Mouse (Mus musculus): Measurements from ENCODE around the gene Bmpr1b. TPM values are rescaled to one million over a fixed set of nuclear protein-coding genes. Genes with fewer than 3 reads are reported as not detected.

The Bmpr1b gene
- polyA plus RNA-seq, 1 experiment from 2014 or later = 0.09 TPM

DNA sequence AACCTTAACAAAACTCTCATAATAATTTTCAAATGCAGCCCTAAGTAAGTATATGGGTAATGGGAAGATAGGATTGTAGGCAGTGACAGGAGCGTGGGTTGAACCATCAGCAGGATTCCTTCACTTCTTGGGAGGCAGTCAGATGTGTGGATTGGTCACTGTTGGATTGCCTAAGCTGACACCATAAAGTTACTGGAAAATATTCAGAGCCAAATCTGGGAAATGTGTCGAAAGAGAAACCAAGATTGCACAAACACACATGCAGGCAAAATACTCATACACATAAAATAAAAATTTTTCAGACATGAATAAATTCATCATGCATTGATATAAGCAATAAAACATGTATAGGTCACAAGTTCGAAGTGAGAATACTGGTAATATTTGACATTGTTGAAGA, 17.3 kb upstream of the Bmpr1b start:
- Histone ChIP-seq H3K4me1 (ENCODE audit: control insufficient read depth, low read depth, low read length) (no peaks in the 10 kb centered on the region), H3K9ac (ENCODE audit: low read depth, low read length) (no peak overlapping the region), H3K27ac (ENCODE audit: low read length) (no peak overlapping the region), H3K9me3 (replicated peaks; ENCODE audit: control insufficient read depth, low read length) (0 out of 2 replicates have a peak, but pooled peaks cover under 1% of the 10 kb centered on the region), H3K36me3 (ENCODE audit: control insufficient read depth, insufficient read depth) (no peaks in the 10 kb centered on the region), H3K27me3 (ENCODE audit: control insufficient read depth, insufficient read depth, low read depth, low read length) (no peaks in the 10 kb centered on the region), H3K4me2 (ENCODE audit: low read depth, low read length) (no peak overlapping the region), H3K4me3 (ENCODE audit: low read depth, low read length) (no peak overlapping the region)
- WGBS (ENCODE audit: insufficient replicate concordance) = 53% methylated on average over 3 of the region's 3 CpGs
- no peak for ATAC-seq (ENCODE audit: low read depth)

DNA sequence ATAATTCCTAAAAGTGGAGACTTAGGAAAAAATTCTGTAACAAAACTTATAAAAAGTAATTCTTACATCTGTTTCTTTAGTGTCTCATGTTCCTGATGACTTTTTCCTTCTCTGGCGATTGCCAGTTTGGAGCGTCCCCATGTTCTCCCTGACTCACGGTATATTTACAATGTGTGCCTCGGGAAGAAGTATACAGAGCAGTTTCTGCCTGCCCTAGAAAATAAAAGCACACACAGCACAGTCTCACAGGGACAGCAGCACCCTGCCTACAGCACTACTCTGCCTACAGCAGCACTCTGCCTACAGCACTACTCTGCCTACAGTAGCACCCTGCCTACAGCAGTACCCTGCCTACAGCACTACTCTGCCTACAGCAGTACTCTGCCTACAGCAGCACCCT, 4.8 kb upstream of the Bmpr1b start:
- Histone ChIP-seq H3K4me3 (ENCODE audit: low read depth, low read length) (no peak overlapping the region), H3K27me3 (ENCODE audit: control insufficient read depth, insufficient read depth, low read depth, low read length) (peaks cover 12% of the 10 kb centered on the region), H3K9ac (ENCODE audit: low read depth, low read length) (no peak overlapping the region), H3K27ac (ENCODE audit: low read length) (no peak overlapping the region), H3K4me2 (ENCODE audit: low read depth, low read length) (no peak overlapping the region), H3K9me3 (replicated peaks; ENCODE audit: control insufficient read depth, low read length) (no peaks in the 10 kb centered on the region), H3K4me1 (ENCODE audit: control insufficient read depth, low read depth, low read length) (no peaks in the 10 kb centered on the region), H3K36me3 (ENCODE audit: control insufficient read depth, insufficient read depth) (no peaks in the 10 kb centered on the region)
- ATAC-seq (ENCODE audit: low read depth) = no peak
- WGBS (ENCODE audit: insufficient replicate concordance) = 59% methylated on average over 4 of the region's 4 CpGs

DNA sequence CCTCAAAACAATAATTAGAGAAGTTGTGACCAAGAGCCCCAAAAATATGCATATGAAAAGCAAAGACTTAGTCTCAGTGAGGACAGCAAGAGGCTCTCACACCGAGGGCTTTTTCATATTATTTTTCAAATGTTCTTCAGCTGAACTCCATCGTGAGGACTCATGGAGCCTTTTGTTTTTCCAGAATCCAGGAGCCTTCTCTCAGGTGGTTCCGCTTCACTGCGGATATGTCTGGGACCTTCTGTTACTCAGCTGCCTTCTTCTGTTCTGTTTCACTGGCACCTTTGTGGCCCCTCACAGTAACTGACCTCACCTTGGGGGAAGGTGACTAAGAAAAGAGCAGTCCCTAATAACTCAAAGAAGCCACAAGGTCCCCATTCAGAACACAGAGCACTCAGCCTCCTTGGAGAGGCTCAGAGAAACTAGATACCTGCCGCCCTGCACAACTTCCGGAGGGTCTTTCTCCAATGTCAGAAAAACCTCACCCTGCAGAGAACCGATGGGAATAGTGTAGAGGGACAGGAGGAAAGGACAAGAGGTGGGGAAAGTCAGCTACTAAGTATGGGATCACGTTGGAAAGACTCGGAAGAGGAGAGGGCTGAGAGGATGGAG, 868 bp downstream of the Bmpr1b start:
- Histone ChIP-seq H3K4me3 (ENCODE audit: low read depth, low read length) (peak overlapping the region; percentile 34; the same call in 1 of the 2 replicates), H3K4me1 (ENCODE audit: control insufficient read depth, low read depth, low read length) (no peaks in the 10 kb centered on the region), H3K36me3 (ENCODE audit: control insufficient read depth, insufficient read depth) (no peaks in the 10 kb centered on the region), H3K9ac (ENCODE audit: low read depth, low read length) (no peak overlapping the region), H3K9me3 (replicated peaks; ENCODE audit: control insufficient read depth, low read length) (no peaks in the 10 kb centered on the region), H3K4me2 (ENCODE audit: low read depth, low read length) (peak overlapping the region; percentile 58; the same call in 1 of the 2 replicates), H3K27ac (ENCODE audit: low read length) (no peak overlapping the region), H3K27me3 (ENCODE audit: control insufficient read depth, insufficient read depth, low read depth, low read length) (peaks cover 18% of the 10 kb centered on the region)
- no peak for ATAC-seq (ENCODE audit: low read depth)
- WGBS (ENCODE audit: insufficient replicate concordance) = 14% methylated on average over 9 of the region's 9 CpGs

DNA sequence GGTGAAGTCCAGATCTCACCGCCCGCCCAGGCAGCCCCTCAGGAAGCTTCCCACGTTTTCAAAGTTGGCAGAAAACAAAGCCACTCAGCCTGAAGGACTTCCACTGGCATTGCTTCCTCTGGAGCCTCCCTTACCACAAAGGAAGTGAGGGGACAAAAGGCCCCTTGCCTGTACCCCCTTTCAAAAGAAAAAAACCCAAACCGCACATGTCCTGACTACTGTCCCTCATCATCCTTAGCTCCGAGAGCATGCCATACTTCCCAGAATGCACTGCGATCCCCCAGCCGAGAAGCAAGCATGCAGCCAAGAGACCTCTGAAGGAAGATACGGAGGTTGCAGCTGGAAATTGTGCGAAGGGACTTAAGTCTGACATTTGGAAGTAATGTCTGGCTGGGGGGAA, 4.2 kb downstream of the Bmpr1b start:
- no peaks in the 10 kb centered on the region for H3K9me3 ChIP-seq (replicated peaks; ENCODE audit: control insufficient read depth, low read length)
- no peak overlapping the region for H3K9ac ChIP-seq (ENCODE audit: low read depth, low read length)
- no peak overlapping the region for H3K4me2 ChIP-seq (ENCODE audit: low read depth, low read length)
- ATAC-seq (ENCODE audit: low read depth) = no peak
- H3K4me3 ChIP-seq (ENCODE audit: low read depth, low read length) = no peak overlapping the region
- no peaks in the 10 kb centered on the region for H3K4me1 ChIP-seq (ENCODE audit: control insufficient read depth, low read depth, low read length)
- H3K27ac ChIP-seq (ENCODE audit: low read length) = no peak overlapping the region
- H3K27me3 ChIP-seq (ENCODE audit: control insufficient read depth, insufficient read depth, low read depth, low read length) = peaks cover 15% of the 10 kb centered on the region
- 16% methylated on average over 9 of the region's 9 CpGs for WGBS (ENCODE audit: insufficient replicate concordance)
- no peaks in the 10 kb centered on the region for H3K36me3 ChIP-seq (ENCODE audit: control insufficient read depth, insufficient read depth)

DNA sequence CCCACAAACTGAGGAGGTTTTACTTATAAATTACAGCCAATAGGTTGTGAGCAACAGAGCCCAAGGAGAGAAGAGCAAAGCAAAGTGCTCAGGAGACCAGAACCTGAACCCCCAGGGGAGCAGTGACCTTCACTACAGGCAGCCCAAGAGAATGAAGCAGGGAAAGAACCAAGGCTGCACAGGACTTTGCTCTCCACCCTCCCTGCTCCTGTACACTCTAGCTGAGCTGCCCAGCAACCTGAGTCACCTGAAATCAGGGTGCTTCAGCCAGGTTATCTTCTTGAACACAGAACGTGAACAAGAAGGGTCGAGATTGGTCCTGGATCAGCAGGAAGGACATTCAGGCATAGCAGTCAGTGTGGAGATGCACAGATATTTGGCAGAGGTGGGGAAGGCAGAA, 5.3 kb downstream of the Bmpr1b start:
- H3K27me3 ChIP-seq (ENCODE audit: control insufficient read depth, insufficient read depth, low read depth, low read length) = peaks cover 5% of the 10 kb centered on the region
- H3K36me3 ChIP-seq (ENCODE audit: control insufficient read depth, insufficient read depth) = no peaks in the 10 kb centered on the region
- no peak overlapping the region for H3K4me3 ChIP-seq (ENCODE audit: low read depth, low read length)
- no peak overlapping the region for H3K9ac ChIP-seq (ENCODE audit: low read depth, low read length)
- H3K4me2 ChIP-seq (ENCODE audit: low read depth, low read length) = no peak overlapping the region
- ATAC-seq (ENCODE audit: low read depth) = no peak
- H3K4me1 ChIP-seq (ENCODE audit: control insufficient read depth, low read depth, low read length) = no peaks in the 10 kb centered on the region
- WGBS (ENCODE audit: insufficient replicate concordance) = 34% methylated on average over 2 of the region's 2 CpGs
- no peak overlapping the region for H3K27ac ChIP-seq (ENCODE audit: low read length)
- H3K9me3 ChIP-seq (replicated peaks; ENCODE audit: control insufficient read depth, low read length) = no peaks in the 10 kb centered on the region

DNA sequence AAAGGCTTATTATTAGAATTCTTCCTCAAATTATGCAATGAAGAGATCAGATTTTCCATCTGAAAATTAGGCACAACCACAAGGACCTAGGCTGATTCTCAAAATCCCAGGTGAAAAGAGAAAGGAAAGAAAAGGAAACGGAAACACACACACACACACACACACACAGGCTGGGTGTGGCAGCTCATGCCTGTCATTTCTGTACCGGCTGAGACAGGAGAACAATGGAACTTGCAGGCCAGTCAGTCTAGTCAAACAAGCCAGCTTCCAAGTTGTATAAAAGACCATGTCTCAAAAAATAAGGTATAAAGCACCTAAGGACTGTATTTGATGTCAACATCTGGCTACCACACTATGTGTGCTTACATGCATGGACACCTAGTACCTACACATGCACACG, 7.8 kb downstream of the Bmpr1b start:
- H3K27ac ChIP-seq (ENCODE audit: low read length) = no peak overlapping the region

DNA sequence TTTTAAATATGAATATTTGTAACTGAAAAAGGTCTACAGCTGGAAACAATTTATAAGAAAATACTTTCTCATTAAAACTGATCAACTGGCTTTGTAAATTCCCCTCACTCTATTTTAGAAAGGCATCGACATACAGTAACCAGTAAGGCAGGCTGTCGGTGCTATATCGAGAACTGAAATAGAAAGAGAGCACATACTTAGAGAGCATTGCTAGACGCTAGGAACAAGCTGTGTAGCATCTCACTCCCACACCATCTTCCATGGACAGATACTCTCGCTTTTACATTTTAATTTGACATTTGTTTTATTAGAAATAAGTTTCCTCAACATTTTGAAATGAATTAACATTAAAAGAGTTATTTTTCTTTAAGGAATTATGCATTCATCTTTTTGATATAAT, 17.2 kb downstream of the Bmpr1b start:
- 69% methylated on average over 5 of the region's 5 CpGs for WGBS (ENCODE audit: insufficient replicate concordance)
- no peak overlapping the region for H3K27ac ChIP-seq (ENCODE audit: low read length)

More for the DNA sequence above, 7.8 kb downstream of the Bmpr1b start:
- Histone ChIP-seq H3K27me3 (ENCODE audit: control insufficient read depth, insufficient read depth, low read depth, low read length) (no peaks in the 10 kb centered on the region), H3K4me3 (ENCODE audit: low read depth, low read length) (no peak overlapping the region), H3K9ac (ENCODE audit: low read depth, low read length) (no peak overlapping the region), H3K4me2 (ENCODE audit: low read depth, low read length) (no peak overlapping the region), H3K36me3 (ENCODE audit: control insufficient read depth, insufficient read depth) (no peaks in the 10 kb centered on the region), H3K9me3 (replicated peaks; ENCODE audit: control insufficient read depth, low read length) (no peaks in the 10 kb centered on the region), H3K4me1 (ENCODE audit: control insufficient read depth, low read depth, low read length) (no peaks in the 10 kb centered on the region)
- WGBS (ENCODE audit: insufficient replicate concordance) = 61% methylated on average over 3 of the region's 3 CpGs
- no peak for ATAC-seq (ENCODE audit: low read depth)

DNA sequence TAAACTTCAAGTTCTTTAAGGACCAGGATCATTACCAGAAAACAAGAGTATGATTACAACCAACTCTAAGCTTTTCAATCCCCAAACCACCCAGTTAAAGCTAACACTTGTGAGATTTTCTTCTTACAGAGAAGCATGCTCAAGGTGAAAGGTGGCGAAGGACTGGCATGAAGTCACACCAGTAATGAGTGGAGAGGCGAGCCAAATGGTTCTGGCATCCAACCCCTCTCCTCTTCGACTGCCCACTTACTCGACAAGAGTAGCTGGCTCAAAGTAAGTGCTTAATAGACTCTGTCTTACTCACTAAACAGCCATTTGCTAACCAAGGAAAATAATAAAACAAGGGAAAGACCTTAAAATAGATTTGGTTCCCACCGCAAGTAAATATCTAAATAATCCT, 30.4 kb downstream of the Bmpr1b start:
- H3K36me3 ChIP-seq (ENCODE audit: control insufficient read depth, insufficient read depth) = no peaks in the 10 kb centered on the region
- H3K27me3 ChIP-seq (ENCODE audit: control insufficient read depth, insufficient read depth, low read depth, low read length) = no peaks in the 10 kb centered on the region
- ATAC-seq (ENCODE audit: low read depth) = no peak
- no peak overlapping the region for H3K4me3 ChIP-seq (ENCODE audit: low read depth, low read length)
- H3K4me1 ChIP-seq (ENCODE audit: control insufficient read depth, low read depth, low read length) = no peaks in the 10 kb centered on the region
- no peak overlapping the region for H3K4me2 ChIP-seq (ENCODE audit: low read depth, low read length)
- H3K9ac ChIP-seq (ENCODE audit: low read depth, low read length) = no peak overlapping the region
- 61% methylated on average over 5 of the region's 5 CpGs for WGBS (ENCODE audit: insufficient replicate concordance)
- H3K27ac ChIP-seq (ENCODE audit: low read length) = no peak overlapping the region
- H3K9me3 ChIP-seq (replicated peaks; ENCODE audit: control insufficient read depth, low read length) = no peaks in the 10 kb centered on the region

More for the DNA sequence above, 17.2 kb downstream of the Bmpr1b start:
- Histone ChIP-seq H3K36me3 (ENCODE audit: control insufficient read depth, insufficient read depth) (no peaks in the 10 kb centered on the region), H3K4me2 (ENCODE audit: low read depth, low read length) (no peak overlapping the region), H3K9ac (ENCODE audit: low read depth, low read length) (no peak overlapping the region), H3K4me3 (ENCODE audit: low read depth, low read length) (no peak overlapping the region), H3K4me1 (ENCODE audit: control insufficient read depth, low read depth, low read length) (no peaks in the 10 kb centered on the region), H3K27me3 (ENCODE audit: control insufficient read depth, insufficient read depth, low read depth, low read length) (no peaks in the 10 kb centered on the region), H3K9me3 (replicated peaks; ENCODE audit: control insufficient read depth, low read length) (no peaks in the 10 kb centered on the region)
- ATAC-seq (ENCODE audit: low read depth) = no peak

GRCm38 (mm10) chr3:142126379-142126778, 42.8 kb downstream of the Bmpr1b start:
- Histone ChIP-seq H3K27me3 (ENCODE audit: control insufficient read depth, insufficient read depth, low read depth, low read length) (no peaks in the 10 kb centered on the region), H3K4me1 (ENCODE audit: control insufficient read depth, low read depth, low read length) (no peaks in the 10 kb centered on the region), H3K4me3 (ENCODE audit: low read depth, low read length) (no peak overlapping the region), H3K4me2 (ENCODE audit: low read depth, low read length) (no peak overlapping the region), H3K36me3 (ENCODE audit: control insufficient read depth, insufficient read depth) (no peaks in the 10 kb centered on the region), H3K27ac (ENCODE audit: low read length) (no peak overlapping the region), H3K9me3 (replicated peaks; ENCODE audit: control insufficient read depth, low read length) (no peaks in the 10 kb centered on the region), H3K9ac (ENCODE audit: low read depth, low read length) (no peak overlapping the region)
- ATAC-seq (ENCODE audit: low read depth) = no peak
- 36% methylated on average over 1 of the region's 1 CpGs for WGBS (ENCODE audit: insufficient replicate concordance)
